Mouse (Mus musculus): ENCODE data around the gene Zfp513.

- no peak for TF ChIP-seq MAFK (IDR thresholded peaks at IDR 0.05; ENCODE audit: insufficient read depth, low read depth, low read length)
- TF ChIP-seq HCFC1 (IDR thresholded peaks at IDR 0.05; ENCODE audit: borderline replicate concordance, insufficient read depth, low read length): no peak
- no peak for TF ChIP-seq CHD2 (IDR thresholded peaks at IDR 0.05; ENCODE audit: low read depth, low read length)
- TF ChIP-seq ZNF384 (IDR thresholded peaks at IDR 0.05; ENCODE audit: low read depth, low read length): no peak
- TF ChIP-seq ZC3H11A (IDR thresholded peaks at IDR 0.05; ENCODE audit: borderline replicate concordance, low read depth, low read length): no peak
Measured at GRCm38 (mm10) chr5:31153516-31154151, 48.5 kb downstream of the Zfp513 start.
